Comparison of ENCODE assay signal across 9 mouse cellular contexts in the genomic region with DNA sequence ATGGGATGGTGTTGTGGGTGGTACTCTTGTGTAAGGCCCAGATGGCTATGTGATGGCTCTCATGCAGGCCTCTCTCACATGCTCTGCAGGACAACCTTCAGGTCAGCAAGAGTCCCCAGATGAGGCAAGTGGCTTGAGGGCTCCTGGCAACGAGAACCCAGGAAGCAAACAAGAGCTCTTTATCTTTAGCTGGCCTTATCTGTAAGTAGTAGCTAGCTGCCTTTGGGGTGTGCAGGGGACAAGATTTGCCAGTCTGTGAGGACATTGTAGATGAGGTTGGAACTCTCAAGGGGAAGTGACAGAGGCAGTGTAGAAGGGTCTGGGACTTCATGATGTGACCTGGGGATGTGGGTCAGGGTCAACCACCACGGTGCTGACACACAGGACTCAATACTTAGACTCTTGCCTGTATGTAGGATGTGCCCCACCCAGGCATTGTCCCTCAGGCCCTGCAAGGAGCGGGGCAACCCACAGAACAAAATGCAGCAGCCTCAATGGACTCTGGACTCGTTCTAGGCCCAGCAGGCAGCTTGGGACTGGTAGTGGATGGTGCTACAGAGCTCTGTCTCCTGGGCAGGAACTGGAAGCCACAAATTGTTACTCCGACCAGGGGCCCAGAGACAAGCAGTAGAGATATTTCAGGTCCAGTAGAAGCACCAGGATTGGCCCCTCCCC. TPM values are rescaled to one million over a fixed set of nuclear protein-coding genes. Genes with fewer than 3 reads are reported as not detected.
A peak's percentile ranks its signal among the peaks of the same experiment; 100 is the strongest.
DNase-seq lines count a peak whose midpoint lies in the region; ATAC-seq and TF ChIP-seq lines count a peak whose summit lies in the region.
"Had no signal": no experiment of that assay in that cellular context is flagged by ENCODE, and none has a peak within 500 bp of the region (broad histone marks: within the 10 kb centered on the region; RNA-seq: fewer than 3 reads in every experiment).

No protein-coding gene starts in this region.

- no peaks in the 10 kb centered on the region for H3K9me3 ChIP-seq in midbrain, postnatal 0 days (ENCODE audit: low read length)
- no peaks in the 10 kb centered on the region; the same call in 1 of the 2 replicates for H3K9me3 ChIP-seq in midbrain, embryonic 10.5 days (replicated peaks)
- H3K9me3 ChIP-seq in limb, embryonic 11.5 days (ENCODE audit: control insufficient read depth, low read length): no peaks in the 10 kb centered on the region
- no peaks in the 10 kb centered on the region for H3K9me3 ChIP-seq in neural tube, embryonic 14.5 days (ENCODE audit: control insufficient read depth, low read length)
- no peaks in the 10 kb centered on the region; the same call in 1 of the 2 replicates for H3K9me3 ChIP-seq in midbrain, embryonic 13.5 days

- no peak for TF ChIP-seq CTCF in midbrain, postnatal 0 days (IDR thresholded peaks at IDR 0.05)

- WGBS in midbrain, postnatal 0 days: 80% methylated on average over 5 of the region's 5 CpGs
- 77% methylated on average over 5 of the region's 5 CpGs for WGBS in midbrain, embryonic 10.5 days
- 77% methylated on average over 5 of the region's 5 CpGs for WGBS in limb, embryonic 11.5 days
- WGBS in neural tube, embryonic 14.5 days: 76% methylated on average over 5 of the region's 5 CpGs
- 78% methylated on average over 5 of the region's 5 CpGs for WGBS in midbrain, embryonic 13.5 days

- no peak overlapping the region for H3K9ac ChIP-seq in midbrain, postnatal 0 days (replicated peaks; ENCODE audit: low read length, poor library complexity, severe bottlenecking)
- H3K9ac ChIP-seq in limb, embryonic 11.5 days (ENCODE audit: low read length): no peak overlapping the region
- H3K9ac ChIP-seq in neural tube, embryonic 14.5 days (replicated peaks; ENCODE audit: low read depth, low read length): 0 out of 2 replicates have a peak overlapping the region, but pooled peaks have one; percentile 28
- H3K9ac ChIP-seq in midbrain, embryonic 13.5 days (replicated peaks): no peak overlapping the region

- ATAC-seq in midbrain, postnatal 0 days (ENCODE audit: low FRiP score): no peak
- ATAC-seq in limb, embryonic 11.5 days (ENCODE audit: insufficient number of reproducible peaks, low FRiP score, low TSS enrichment, low read depth): no peak
- no peak for ATAC-seq in neural tube, embryonic 14.5 days (ENCODE audit: low read depth)
- no peak for ATAC-seq in midbrain, embryonic 13.5 days

- no peaks in the 10 kb centered on the region for H3K4me1 ChIP-seq in midbrain, postnatal 0 days (ENCODE audit: insufficient read depth, low read length)
- peaks cover 14% of the 10 kb centered on the region; the same call in 1 of the 2 replicates for H3K4me1 ChIP-seq in midbrain, embryonic 10.5 days
- peaks cover 21% of the 10 kb centered on the region for H3K4me1 ChIP-seq in limb, embryonic 11.5 days (ENCODE audit: control insufficient read depth, insufficient read depth, low read length)
- H3K4me1 ChIP-seq in neural tube, embryonic 14.5 days (ENCODE audit: control insufficient read depth, insufficient read depth, low read length): no peaks in the 10 kb centered on the region
- H3K4me1 ChIP-seq in midbrain, embryonic 13.5 days (replicated peaks): no peaks in the 10 kb centered on the region

- peaks cover 4% of the 10 kb centered on the region; the same call in 1 of the 2 replicates for H3K36me3 ChIP-seq in midbrain, postnatal 0 days (ENCODE audit: insufficient read depth, low read length)
- H3K36me3 ChIP-seq in midbrain, embryonic 10.5 days: 0 out of 2 replicates have a peak, but pooled peaks cover under 1% of the 10 kb centered on the region
- no peaks in the 10 kb centered on the region for H3K36me3 ChIP-seq in limb, embryonic 11.5 days (ENCODE audit: control insufficient read depth, insufficient read depth, low read length)
- H3K36me3 ChIP-seq in neural tube, embryonic 14.5 days (ENCODE audit: control insufficient read depth, insufficient read depth, low read length): no peaks in the 10 kb centered on the region
- no peaks in the 10 kb centered on the region for H3K36me3 ChIP-seq in midbrain, embryonic 13.5 days

- intact Hi-C loops in left cerebral cortex, postnatal 25 days (cut with DNase I): no loop called here

- no peaks in the 10 kb centered on the region for H3K27me3 ChIP-seq in midbrain, postnatal 0 days (ENCODE audit: insufficient read depth, low read length)
- H3K27me3 ChIP-seq in midbrain, embryonic 10.5 days (ENCODE audit: low read depth, poor library complexity, severe bottlenecking): no peaks in the 10 kb centered on the region
- H3K27me3 ChIP-seq in limb, embryonic 11.5 days (ENCODE audit: control insufficient read depth, insufficient read depth, low read length): no peaks in the 10 kb centered on the region
- no peaks in the 10 kb centered on the region for H3K27me3 ChIP-seq in neural tube, embryonic 14.5 days (ENCODE audit: control insufficient read depth, insufficient read depth, low read length)
- no peaks in the 10 kb centered on the region for H3K27me3 ChIP-seq in midbrain, embryonic 13.5 days

- H3K4me2 ChIP-seq in midbrain, postnatal 0 days (ENCODE audit: low read depth, low read length, poor library complexity, severe bottlenecking): 0 out of 2 replicates have a peak overlapping the region, but pooled peaks have one; percentile 12
- no peak overlapping the region for H3K4me2 ChIP-seq in limb, embryonic 11.5 days (ENCODE audit: low read depth, severe bottlenecking)
- H3K4me2 ChIP-seq in neural tube, embryonic 14.5 days (ENCODE audit: low read depth, low read length): no peak overlapping the region
- no peak overlapping the region for H3K4me2 ChIP-seq in midbrain, embryonic 13.5 days (replicated peaks)

- no peak overlapping the region for H3K4me3 ChIP-seq in midbrain, postnatal 0 days (ENCODE audit: low read depth, low read length)
- H3K4me3 ChIP-seq in midbrain, embryonic 10.5 days: no peak overlapping the region
- no peak overlapping the region for H3K4me3 ChIP-seq in limb, embryonic 11.5 days (ENCODE audit: low read depth, low read length)
- no peak overlapping the region for H3K4me3 ChIP-seq in neural tube, embryonic 14.5 days (ENCODE audit: low read depth, low read length)
- no peak overlapping the region for H3K4me3 ChIP-seq in midbrain, embryonic 13.5 days (replicated peaks)

- DNase-seq in cerebellum, adult 9-10 months: peak; percentile 23
- no peak for DNase-seq in cerebellum, postnatal 36 days
- no peak for DNase-seq in midbrain, postnatal 0 days (ENCODE audit: low spot score)
- DNase-seq in midbrain, embryonic 10.5 days (ENCODE audit: low spot score): no peak
- DNase-seq in limb, embryonic 11.5 days (ENCODE audit: low spot score): no peak
- no peak for DNase-seq in left cerebral cortex, postnatal 25 days (ENCODE audit: low spot score in 2 of 2)
- DNase-seq: adrenal gland, postnatal 14 days had no signal

- H3K27ac ChIP-seq in midbrain, postnatal 0 days (ENCODE audit: low read depth, low read length): 0 out of 2 replicates have a peak overlapping the region, but pooled peaks have one; percentile 6
- H3K27ac ChIP-seq in midbrain, embryonic 10.5 days (replicated peaks): no peak overlapping the region; the same call in 1 of the 2 replicates
- peak overlapping the region; percentile 52 for H3K27ac ChIP-seq in limb, embryonic 11.5 days (replicated peaks; ENCODE audit: low read depth, low read length)
- no peak overlapping the region for H3K27ac ChIP-seq in neural tube, embryonic 14.5 days (ENCODE audit: low read depth, low read length)
- no peak overlapping the region for H3K27ac ChIP-seq in midbrain, embryonic 13.5 days

RNA-seq across cellular contexts. Expression of a gene that starts 1.9 kb away (rescaled TPM):
- total RNA-seq in midbrain, postnatal 0 days (2014; rRNA removed): 17.4 and 19.0 TPM in 2 replicates
- polyA plus RNA-seq in midbrain, postnatal 0 days (2015; fragmentation: Nextera tagmentation; extraction: Ambion mirVana): 14.2 and 14.9 TPM in 2 replicates
- polyA plus RNA-seq in midbrain, embryonic 10.5 days (2016; fragmentation: Nextera tagmentation; extraction: Ambion mirVana): 0.68 and 1.7 TPM in 2 replicates
- 3.6 and 4.1 TPM in 2 replicates for polyA plus RNA-seq in limb, embryonic 11.5 days (2014; fragmentation: Nextera tagmentation; extraction: Ambion mirVana)
- 1.9 and 4.0 TPM in 2 replicates for polyA plus RNA-seq in neural tube, embryonic 14.5 days (2014; fragmentation: Nextera tagmentation; extraction: Ambion mirVana)
- 10 to 100 TPM; 14.2 to 15.2 TPM for total RNA-seq in left cerebral cortex, postnatal 25 days (2021)
- polyA plus RNA-seq in midbrain, embryonic 13.5 days (2015; fragmentation: Nextera tagmentation; extraction: Ambion mirVana): 1.7 and 2.3 TPM in 2 replicates

RNA-seq across cellular contexts. Expression of a gene that starts 18.9 kb away (rescaled TPM):
- total RNA-seq in midbrain, postnatal 0 days (2014; rRNA removed): 51.5 and 55.3 TPM in 2 replicates
- 30.0 and 32.2 TPM in 2 replicates for polyA plus RNA-seq in midbrain, postnatal 0 days (2015; fragmentation: Nextera tagmentation; extraction: Ambion mirVana)
- polyA plus RNA-seq in midbrain, embryonic 10.5 days (2016; fragmentation: Nextera tagmentation; extraction: Ambion mirVana): 22.8 and 23.3 TPM in 2 replicates
- polyA plus RNA-seq in limb, embryonic 11.5 days (2014; fragmentation: Nextera tagmentation; extraction: Ambion mirVana): 23.9 and 27.1 TPM in 2 replicates
- polyA plus RNA-seq in neural tube, embryonic 14.5 days (2014; fragmentation: Nextera tagmentation; extraction: Ambion mirVana): 21.2 and 27.0 TPM in 2 replicates
- 10 to 100 TPM; 37.4 to 40.7 TPM for total RNA-seq in left cerebral cortex, postnatal 25 days (2021)
- 23.5 and 26.0 TPM in 2 replicates for polyA plus RNA-seq in midbrain, embryonic 13.5 days (2015; fragmentation: Nextera tagmentation; extraction: Ambion mirVana)

RNA-seq across cellular contexts. Expression of a gene that starts 28.0 kb away (rescaled TPM):
- total RNA-seq in midbrain, postnatal 0 days (2014; rRNA removed): 7.8 and 8.7 TPM in 2 replicates
- 5.2 and 5.5 TPM in 2 replicates for polyA plus RNA-seq in midbrain, postnatal 0 days (2015; fragmentation: Nextera tagmentation; extraction: Ambion mirVana)
- polyA plus RNA-seq in midbrain, embryonic 10.5 days (2016; fragmentation: Nextera tagmentation; extraction: Ambion mirVana): 2.0 and 2.9 TPM in 2 replicates
- polyA plus RNA-seq in limb, embryonic 11.5 days (2014; fragmentation: Nextera tagmentation; extraction: Ambion mirVana): 3.5 and 4.2 TPM in 2 replicates
- 3.3 and 6.2 TPM in 2 replicates for polyA plus RNA-seq in neural tube, embryonic 14.5 days (2014; fragmentation: Nextera tagmentation; extraction: Ambion mirVana)
- total RNA-seq in left cerebral cortex, postnatal 25 days (2021): 1 to 10 TPM; 3.6 to 4.2 TPM
- polyA plus RNA-seq in midbrain, embryonic 13.5 days (2015; fragmentation: Nextera tagmentation; extraction: Ambion mirVana): 2.5 and 2.8 TPM in 2 replicates

RNA-seq across cellular contexts. Expression of a gene that starts 44.5 kb away (rescaled TPM):
- 212 and 217 TPM in 2 replicates for total RNA-seq in midbrain, postnatal 0 days (2014; rRNA removed)
- 129 and 140 TPM in 2 replicates for polyA plus RNA-seq in midbrain, postnatal 0 days (2015; fragmentation: Nextera tagmentation; extraction: Ambion mirVana)
- 29.0 and 32.1 TPM in 2 replicates for polyA plus RNA-seq in midbrain, embryonic 10.5 days (2016; fragmentation: Nextera tagmentation; extraction: Ambion mirVana)
- 64.4 and 68.4 TPM in 2 replicates for polyA plus RNA-seq in limb, embryonic 11.5 days (2014; fragmentation: Nextera tagmentation; extraction: Ambion mirVana)
- 91.4 and 94.6 TPM in 2 replicates for polyA plus RNA-seq in neural tube, embryonic 14.5 days (2014; fragmentation: Nextera tagmentation; extraction: Ambion mirVana)
- 100 to 1,000 TPM; 254 to 273 TPM for total RNA-seq in left cerebral cortex, postnatal 25 days (2021)
- polyA plus RNA-seq in midbrain, embryonic 13.5 days (2015; fragmentation: Nextera tagmentation; extraction: Ambion mirVana): 37.2 and 42.2 TPM in 2 replicates

RNA-seq across cellular contexts. Expression of a gene that starts 57.7 kb away (rescaled TPM):
- total RNA-seq in midbrain, postnatal 0 days (2014; rRNA removed): 0.16 and 0.71 TPM in 2 replicates
- 0.13 and 0.22 TPM in 2 replicates for polyA plus RNA-seq in midbrain, postnatal 0 days (2015; fragmentation: Nextera tagmentation; extraction: Ambion mirVana)
- 0.06 and 0.21 TPM in 2 replicates for polyA plus RNA-seq in midbrain, embryonic 10.5 days (2016; fragmentation: Nextera tagmentation; extraction: Ambion mirVana)
- polyA plus RNA-seq in limb, embryonic 11.5 days (2014; fragmentation: Nextera tagmentation; extraction: Ambion mirVana): 0.21 and 0.53 TPM in 2 replicates
- 0.31 TPM in 1 of 2 replicates, not detected in the other for polyA plus RNA-seq in neural tube, embryonic 14.5 days (2014; fragmentation: Nextera tagmentation; extraction: Ambion mirVana)
- total RNA-seq in left cerebral cortex, postnatal 25 days (2021): 1 to 10 TPM in 1 of 2 experiments, under 1 TPM in 1; 0.66 to 1.2 TPM
- 0.17 and 0.22 TPM in 2 replicates for polyA plus RNA-seq in midbrain, embryonic 13.5 days (2015; fragmentation: Nextera tagmentation; extraction: Ambion mirVana)

Comparison
In these comparisons a context has a peak if more than half of its experiments do, and no peak if none do; other contexts are left out.
1. H3K27ac ChIP-seq: peak in midbrain, postnatal 0 days (single experiment) and limb, embryonic 11.5 days (single experiment); none in midbrain, embryonic 10.5 days (single experiment), neural tube, embryonic 14.5 days (single experiment) and midbrain, embryonic 13.5 days (single experiment).